Mouse (Mus musculus) adrenal gland, adult 2 months (tissue): ENCODE measurements at regions not wholly inside any gene's neighbourhood (a gene's known extent, or its start where the extent isn't known, plus 50 kb on each side); places are given as distances from the start of the nearest gene placed in this dataset.
"Not testable (repeated sequence)": the region's sequence is repeated elsewhere in the genome, so short reads cannot be mapped to it uniquely, and the experiment has no call there.

ENCODE experiments used
- DNase-seq: peaks from one replicate; pipeline ENCODE4 v3.0.0; 2021

DNA sequence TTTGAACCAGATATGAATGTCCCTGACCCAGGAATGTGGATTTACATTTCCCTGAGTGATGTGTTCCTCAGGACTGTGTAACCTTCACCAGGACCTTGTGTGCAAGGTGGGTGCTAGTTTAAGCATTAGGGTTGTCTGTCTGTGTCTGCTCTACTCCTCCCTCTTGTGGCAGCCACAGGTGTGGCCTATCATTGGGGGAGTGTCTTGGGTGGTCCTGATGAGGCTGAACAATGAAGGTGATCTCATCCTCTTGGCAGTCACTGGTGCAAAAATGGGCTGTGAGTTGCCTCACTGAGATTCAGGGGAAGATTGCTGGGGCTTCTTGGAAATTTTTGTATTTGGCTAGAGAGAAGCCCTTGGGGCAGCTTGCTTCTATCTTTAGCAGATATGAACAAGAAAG, 179.4 kb upstream of the Ube2e1 start:
- DNase-seq, result peak; percentile 15

DNA sequence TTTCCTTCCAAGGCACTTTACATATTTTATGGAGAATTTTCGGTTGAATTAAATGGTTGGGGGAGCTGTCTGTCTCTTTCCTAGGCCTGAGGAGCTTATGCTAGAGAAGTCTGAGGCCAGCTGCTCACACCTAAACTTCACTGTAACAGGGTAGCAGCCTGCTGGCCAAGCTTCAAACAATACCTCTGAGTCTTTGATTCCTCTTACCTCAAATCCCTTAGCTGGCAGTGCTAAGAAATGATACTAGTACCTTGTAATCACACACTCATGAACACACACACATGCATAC, 176.6 kb upstream of the Ube2e1 start:
- DNase-seq, result no peak

DNA sequence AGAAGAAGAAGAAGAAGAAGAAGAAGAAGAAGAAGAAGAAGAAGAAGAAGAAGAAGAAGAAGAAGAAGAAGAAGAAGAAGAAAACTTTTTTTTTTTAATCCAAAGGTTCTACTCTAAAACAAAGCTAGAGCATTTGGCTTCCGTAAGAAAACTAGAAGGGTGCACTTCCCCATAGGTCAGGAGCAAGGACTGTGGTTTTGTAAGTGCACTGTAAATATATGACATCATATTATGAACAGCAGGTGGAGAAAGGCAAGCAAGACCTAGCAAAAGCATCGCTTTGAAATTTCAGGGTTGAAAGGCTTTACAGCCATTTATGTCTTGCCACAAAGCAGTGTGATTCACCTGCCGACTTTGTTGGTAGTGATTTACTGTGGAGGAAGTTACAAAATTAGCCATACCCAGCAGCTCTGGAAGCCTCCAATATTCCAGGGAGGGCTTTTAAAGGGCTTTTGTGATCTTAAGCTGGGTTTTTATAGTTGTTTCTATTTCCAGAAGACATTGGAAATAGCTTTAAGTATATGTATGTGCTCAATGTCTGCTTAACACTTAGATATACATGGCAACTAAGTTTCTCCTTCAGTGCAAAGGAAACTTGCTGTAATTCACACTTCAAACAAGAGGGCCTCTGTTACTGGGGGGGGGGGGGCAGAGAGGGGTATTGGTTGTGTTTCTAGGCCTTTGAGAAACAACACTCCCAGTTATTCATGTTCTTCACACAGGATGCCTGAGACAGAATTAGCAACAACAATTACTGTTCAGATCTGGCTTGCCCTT, 176.1 kb upstream of the Ube2e1 start:
- DNase-seq, result no peak

DNA sequence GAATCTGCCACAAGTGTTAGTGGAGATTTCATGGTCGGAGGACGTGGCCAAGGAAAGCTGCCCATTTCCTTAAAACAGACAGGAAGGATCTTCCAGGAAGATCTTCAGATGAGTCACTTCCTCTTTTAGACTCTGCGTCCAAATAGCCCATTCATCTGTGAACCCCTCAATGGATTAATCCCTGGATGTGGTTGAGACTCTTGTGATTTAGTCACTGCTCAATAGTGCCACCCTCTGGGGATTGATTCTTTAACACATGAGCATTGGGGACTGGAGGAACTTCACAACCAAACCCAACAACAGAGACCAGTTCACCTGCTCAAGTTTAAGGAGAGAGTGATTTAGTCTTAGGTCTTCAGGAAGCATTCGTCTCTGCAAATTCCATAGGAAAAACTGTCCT, 174.5 kb upstream of the Ube2e1 start:
- DNase-seq, result peak; percentile 30

DNA sequence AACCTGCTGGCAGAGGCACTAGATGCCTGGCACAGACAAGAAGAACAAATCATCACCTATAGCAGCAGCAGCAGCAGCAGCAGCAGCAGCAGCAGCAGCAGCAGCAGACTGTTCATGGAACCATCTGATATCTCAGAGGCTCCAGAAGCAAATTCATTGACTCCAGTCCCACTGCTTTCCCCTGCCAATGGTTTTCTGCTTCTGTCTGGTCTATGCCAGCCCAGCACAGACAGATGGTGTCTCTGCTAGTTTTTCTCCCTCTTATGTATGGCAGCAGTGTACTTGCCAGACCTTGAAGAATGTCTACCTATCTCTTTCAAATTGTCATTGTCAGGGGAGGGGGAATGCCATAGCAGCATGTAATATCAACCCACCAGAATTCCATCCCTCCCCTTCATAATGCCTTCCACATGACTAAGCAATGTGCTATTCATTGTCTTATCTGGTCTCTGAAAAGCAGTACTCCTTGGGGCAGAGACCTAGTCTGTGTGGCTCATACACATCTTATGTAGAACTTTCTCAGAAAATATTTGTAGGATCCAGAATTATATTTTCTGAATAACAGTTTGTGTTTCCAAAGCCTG, 168.7 kb upstream of the Ube2e1 start:
- no peak for DNase-seq

DNA sequence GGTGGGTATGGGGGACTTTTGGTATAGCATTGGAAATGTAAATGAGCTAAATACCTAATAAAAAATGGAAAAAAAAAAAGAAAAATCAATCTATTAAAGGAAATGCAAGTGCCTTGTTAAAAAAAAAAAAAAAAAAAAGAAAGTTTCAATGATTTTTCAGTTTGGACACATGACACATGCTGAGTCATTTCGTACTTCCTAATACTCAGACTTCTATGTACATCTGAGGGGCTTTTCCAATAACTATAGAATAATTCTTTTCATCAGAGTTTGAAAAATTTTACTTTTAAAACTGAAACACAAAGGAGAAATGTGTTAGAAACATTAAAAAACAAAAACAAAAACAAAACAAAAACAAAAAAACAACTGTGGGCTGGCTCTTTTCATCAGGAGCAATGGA, 162.4 kb upstream of the Ube2e1 start:
- DNase-seq, result no peak

DNA sequence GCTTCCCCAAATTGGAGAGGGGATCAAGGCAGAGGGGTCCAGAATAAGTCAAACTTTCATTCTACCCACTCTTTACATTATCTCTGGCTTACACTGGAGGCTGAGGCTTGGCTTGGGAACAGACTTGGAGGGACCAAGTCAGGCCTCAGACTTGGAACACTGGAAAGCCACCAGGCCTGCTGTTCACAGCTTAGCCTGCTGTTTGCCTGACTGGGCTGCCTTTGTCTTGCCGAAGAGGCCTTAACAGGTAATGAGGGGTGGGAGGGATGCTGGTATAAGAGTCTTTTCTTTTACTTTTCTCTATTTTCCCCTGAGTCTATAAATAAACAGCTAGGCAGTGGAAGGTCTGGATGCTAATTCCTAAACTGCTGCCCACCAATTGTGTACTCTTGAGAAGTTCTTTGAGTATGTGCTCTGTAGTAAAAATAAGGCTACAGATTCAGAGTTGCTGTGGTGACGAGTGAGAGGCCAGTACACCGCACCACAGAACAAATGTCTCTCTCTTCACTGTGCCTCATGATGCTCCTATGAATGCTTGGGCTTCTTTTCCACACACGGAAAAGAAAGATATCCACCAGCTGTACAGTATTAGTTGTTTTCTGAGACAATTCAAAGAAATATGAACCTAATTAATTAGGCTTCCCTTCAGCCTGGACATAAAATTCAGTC, 154.6 kb upstream of the Ube2e1 start:
- DNase-seq, result no peak

DNA sequence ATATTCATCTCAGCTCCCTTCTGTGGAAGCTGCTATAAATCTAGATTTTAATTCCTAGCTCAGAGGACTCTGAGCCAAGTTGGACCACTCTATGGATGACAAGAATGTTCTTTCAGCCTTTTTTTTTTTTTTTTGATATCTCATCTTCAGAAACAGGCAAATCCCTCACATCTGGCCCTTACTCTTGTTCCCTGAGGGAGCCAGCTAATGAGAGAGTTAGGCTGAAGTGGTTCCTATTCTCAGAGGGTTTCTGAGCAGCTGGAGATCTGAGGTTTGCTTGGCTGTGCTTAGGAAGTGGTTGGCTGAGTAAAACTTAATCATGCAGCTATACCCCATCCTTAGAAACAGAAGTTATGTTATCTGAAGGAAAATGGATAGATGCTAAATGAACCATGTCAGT, 153.9 kb upstream of the Ube2e1 start:
- DNase-seq, result no peak

DNA sequence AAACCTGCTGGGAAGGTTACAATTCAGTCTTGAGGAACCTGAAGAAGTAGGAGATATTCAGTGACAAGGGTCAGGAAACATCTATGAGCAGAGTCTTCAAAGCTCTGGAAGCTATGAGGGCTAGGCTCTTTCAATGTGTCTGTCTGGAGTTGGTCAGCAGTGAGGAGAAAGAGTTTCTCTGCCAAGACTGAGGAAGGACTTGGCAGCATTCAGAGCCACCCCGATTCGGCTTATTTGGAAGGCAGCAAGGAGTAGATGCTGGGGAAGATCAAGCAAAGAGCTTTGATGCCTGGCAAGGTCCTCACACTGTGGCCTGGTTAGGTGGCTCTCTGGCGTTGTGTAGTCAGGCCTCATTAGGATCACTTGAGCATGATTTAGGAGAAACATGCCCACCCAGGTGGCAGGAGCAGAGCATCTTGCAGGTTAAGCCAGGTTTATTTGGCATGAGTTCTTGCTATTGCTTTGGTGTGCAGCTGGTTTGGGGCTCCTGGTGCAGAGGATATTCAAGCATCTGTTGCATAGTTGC, 145.2 kb upstream of the Ube2e1 start:
- no peak for DNase-seq

DNA sequence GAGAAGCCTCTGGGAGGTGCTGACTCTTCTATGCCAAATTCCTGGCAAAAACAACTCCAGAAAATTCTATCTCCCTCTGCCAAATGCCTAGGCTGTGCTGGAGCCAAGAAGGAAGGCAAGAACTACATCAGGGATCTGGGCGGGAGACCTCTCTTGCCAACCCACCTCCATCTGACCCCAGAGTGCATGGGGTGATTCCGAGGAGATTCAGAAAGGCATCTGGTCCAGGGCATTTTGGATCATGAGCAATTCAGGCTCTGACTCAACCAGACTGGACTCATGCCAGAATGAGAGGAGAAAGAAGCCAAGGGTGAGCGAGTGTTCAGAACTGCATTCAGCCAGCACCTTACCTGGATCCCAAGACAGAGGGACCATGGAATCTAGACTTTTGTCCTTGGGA, 137.0 kb upstream of the Ube2e1 start:
- peak; percentile 81 for DNase-seq

DNA sequence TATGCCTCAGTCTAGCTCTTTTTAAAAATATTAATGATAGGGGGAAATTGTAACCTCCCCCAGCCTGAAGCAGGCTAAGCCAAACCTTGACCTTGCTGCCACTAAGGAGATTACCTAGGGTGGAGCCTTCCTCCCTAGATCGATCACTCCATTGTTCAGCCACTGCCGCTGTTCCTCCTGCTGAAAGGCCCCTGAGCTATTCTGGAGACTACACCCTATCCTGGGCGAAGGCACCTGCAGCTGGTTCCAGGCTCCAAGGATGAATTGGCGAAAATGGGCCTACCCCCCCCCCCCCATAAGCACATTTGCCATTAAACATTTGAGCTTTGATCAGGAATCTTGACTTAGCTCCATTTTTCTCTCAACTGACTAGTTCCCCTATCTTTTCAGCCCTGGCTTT, 135.2 kb upstream of the Ube2e1 start:
- DNase-seq, result not testable (repeated sequence)

DNA sequence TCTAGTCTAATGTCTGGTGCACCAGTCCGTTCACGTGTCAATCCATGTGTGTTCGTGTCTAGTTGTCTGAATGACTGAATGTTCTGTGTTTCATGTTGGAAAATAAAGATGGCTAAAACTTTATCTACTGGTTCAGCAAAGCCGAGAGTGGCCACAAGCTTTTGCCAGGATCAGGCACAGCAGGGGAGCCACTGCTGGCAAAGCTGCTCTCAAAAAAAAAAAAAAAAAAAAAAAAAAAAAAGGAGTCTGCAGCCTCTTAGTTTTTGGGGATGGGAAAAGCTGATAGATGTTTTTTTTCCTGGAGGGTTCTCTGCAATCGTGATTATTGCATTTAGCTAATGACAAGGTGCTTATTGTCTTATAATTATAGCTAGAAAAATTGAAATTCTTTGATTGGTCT, 132.5 kb upstream of the Ube2e1 start:
- not testable (repeated sequence) for DNase-seq

DNA sequence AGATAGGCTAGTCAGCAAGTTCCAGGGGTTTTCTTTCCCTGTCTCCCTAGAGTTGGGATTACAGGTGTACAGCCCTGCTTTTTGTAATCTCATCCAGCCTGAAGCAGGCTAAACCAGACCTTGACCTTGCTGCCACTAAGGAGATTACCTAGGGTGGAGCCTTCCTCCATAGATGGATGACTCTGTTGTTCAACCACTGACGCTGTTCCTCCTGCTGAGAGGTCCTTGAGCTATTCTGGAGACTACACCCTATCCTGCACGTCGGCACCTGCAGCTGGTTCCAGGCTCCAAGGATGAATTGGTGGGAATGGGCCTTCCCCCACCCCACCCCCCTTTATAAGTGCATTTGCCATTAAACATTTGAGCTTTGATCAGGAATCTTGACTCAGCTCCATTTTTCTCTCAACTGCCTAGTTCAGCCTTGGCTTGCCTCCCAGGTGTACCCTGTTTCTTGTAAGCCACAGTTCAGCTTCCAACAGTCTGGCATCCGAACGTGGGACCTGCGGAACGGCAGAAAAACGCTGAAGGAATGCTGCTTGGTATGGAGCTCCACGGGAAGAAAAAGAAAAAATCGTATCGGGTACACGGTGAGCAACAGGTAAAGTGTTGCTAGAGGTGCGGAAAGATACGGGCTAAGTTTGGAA, 131.7 kb upstream of the Ube2e1 start:
- no peak for DNase-seq

DNA sequence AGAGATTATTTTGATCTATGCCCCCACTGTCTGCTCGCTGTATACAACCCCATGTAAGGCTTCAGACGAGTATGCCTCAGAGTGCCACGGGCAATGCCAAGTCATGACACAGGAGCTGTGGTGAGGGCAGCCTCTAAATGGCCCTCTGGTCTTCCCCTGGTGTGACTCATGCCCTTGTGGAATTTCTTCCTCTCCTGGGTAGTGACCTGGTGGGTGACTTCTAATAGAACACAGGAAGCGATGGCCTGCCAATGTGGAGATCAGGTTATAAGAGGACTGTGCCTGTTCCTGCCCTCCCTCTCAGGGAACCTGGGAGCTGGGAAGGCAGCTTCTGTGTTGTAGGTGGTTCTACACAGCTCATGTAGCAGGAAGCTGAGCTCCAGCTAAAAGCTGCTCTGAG, 130.7 kb upstream of the Ube2e1 start:
- DNase-seq, result no peak

DNA sequence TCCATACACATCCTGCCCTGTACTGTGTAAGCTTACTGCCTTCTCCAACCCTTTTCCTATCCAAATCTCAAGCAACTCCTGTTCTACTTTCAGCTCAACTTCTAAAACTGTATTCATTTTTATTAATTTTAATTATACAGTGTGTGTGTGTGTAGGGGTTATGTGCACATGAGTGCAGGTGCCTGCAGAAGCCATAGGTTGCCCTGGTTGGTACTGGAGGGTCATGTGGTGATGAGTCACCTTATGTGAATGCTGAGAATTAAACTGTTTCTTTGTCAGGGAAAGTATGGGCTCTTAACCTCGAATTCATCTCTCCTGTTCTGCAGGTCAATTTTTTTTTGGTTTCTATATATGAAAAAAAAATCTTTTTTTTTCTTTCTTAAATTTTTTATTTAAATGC, 117.0 kb upstream of the Ube2e1 start:
- no peak for DNase-seq

DNA sequence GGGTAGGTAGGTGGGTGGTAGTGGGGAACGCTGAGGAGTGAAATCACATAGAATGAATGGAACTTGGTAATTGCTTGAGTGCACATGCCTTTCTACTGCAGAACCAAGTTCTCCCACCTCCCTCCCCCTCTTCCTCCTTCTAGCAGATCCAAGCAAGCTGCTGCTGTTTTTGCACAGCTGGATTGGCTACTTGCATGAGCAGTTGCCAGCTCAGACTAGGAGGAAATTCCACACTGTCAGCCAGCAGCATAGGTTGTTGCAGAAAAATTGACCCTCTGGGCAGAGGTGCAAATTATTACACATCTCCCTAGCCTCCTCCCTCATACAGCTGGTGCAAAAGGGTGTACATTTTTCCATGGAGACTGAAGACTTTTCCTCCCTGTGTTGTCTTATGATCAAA, 112.8 kb upstream of the Ube2e1 start:
- DNase-seq, result no peak

DNA sequence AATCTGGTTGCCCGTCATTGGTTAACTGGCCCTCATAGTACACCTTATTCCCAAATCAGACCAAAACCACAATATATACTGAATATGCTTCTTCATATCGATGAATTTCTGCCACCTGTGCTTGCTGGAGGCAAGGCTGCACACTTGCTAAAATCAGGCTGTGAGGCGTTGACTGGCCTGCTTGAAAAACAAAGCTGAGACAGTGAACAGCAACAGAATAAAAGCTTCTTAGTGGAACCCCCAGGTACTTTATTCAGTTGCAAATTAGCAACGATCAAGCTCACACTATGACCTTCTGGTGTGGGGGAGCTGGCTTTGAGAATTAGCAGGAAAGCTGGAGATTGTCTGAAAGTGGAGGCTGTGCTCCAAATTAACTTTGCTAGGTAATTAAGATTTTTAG, 97.3 kb upstream of the Ube2e1 start:
- not testable (repeated sequence) for DNase-seq

DNA sequence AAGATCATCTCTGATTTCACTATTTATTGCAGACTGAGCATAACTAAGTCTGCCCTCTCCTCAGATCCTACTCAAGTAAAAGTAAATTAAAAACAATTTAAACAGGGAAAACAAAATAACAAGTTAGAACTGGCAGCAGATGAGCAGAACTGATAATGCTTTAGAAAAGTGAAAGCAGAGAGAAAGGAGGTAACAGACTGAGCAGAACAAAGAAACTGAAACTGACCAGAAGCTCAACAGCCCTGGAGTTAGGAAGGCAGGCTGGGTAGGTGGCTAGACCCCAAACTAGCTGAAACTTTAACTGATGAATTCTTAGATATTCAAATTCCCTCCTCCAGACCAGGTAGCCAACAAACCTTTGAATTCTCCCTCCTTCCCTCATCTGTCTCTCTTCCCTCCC, 94.2 kb upstream of the Ube2e1 start:
- DNase-seq, result no peak

DNA sequence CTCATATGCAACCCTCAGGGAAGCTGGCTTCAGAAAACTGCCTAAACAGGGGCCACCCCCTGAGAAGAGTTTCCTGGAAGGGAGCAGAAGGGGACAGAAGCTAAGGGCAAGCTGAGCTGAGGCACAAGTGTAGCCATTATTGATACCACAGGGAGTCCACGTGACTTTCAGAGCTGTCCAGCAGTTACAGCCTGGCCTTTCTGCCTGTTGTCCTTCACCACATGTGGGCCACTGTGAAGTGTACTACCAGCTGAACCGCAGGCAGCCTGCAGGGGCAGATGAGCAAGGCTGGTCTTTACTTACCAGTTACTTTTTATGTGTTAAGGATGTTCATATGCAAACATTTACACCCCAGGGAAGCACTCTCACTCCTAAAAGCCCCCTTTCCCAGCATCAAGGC, 85.2 kb upstream of the Ube2e1 start:
- DNase-seq, result no peak

DNA sequence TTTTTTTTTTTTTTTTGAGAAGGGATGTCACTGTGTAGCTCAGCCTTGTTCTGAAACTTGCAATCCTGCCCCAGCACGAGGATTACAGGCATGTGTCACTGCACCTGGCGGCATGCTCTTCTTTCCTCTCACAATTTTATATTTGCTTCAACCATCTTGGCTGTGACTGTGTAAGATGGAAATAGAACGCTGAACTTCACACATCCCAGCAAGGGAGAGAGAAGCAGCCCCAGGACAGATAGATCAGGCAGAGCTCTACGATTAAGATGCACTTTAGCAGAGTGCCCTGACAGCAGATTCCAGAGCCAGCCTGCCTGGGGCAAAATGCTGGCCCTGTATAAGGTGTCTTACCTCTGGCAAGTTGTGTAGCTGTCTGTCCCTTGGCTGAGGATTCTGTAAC, 84.7 kb upstream of the Ube2e1 start:
- DNase-seq, result no peak

DNA sequence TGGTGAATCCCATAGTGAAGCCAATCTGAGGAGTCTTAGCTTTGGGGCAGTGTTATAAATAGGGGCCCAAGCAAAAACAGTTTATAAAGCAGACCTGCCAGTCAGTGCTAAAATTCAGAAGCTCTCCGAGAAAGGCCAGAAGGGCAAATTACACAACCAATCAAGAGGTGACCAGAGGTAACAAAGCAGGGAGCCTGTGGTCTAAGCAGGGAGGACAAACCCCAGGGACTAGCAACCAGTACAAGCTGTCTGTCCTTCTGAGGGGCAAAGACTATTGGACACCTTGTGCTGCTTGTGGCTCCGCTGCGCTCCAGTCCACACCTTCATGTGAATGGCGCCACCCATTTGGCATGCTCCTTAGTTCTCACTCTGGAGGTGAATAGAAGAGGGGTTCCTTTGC, 67.3 kb upstream of the Ube2e1 start:
- DNase-seq, result no peak

DNA sequence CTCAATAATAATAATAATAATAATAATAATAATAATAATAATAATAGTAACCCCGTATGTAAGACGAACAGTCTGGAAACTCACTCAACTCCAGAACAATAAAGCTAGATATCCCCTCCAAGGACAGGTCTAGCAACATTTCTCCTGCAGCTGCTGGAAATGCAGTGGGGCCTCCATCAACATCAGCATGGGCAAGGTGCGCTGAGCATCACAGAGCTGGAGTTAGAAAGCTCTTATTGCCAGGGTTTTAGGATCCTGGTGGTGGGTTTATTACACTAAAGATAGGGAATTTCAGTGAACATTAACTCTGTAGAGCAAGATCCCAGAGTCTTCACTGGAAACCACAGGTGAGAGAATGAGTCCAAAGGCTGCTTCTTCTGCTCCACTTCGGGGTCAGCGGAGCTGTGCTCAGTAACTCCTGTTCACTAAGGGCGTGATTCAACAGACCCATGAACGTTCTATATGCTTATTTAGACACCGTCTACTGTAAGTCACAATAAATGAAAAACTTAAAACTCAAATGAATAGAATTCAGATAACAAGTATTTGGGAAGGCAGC, 64.6 kb upstream of the Ube2e1 start:
- DNase-seq, result no peak
